Mouse (Mus musculus) limb, embryonic 12.5 days (tissue): Measurements from ENCODE around the gene Dok5. TPM values are rescaled to one million over a fixed set of nuclear protein-coding genes. Genes with fewer than 3 reads are reported as not detected.

ENCODE experiments used
- ATAC-seq: fragments of 200-750 bp; cut with Nextera tagmentation; 2 replicates; pipeline ENCODE4 v1.8.0; 2017; ENCODE audit warnings: low read depth, moderate TSS enrichment; ENCODE audit not compliant: insufficient number of reproducible peaks, insufficient read depth, low FRiP score, low TSS enrichment
- H3K27ac ChIP-seq: fragments of 300-500 bp; sonication (generic); 2 replicates; pipeline ENCODE4 v1.5.1; 2016; ENCODE audit warnings: mild to moderate bottlenecking, moderate library complexity
- H3K27me3 ChIP-seq: fragments of 300-500 bp; sonication (generic); 2 replicates; pipeline ENCODE4 v1.6.1; 2016; ENCODE audit warnings: mild to moderate bottlenecking, moderate library complexity
- H3K36me3 ChIP-seq: fragments of 300-500 bp; sonication (generic); 2 replicates; pipeline ENCODE4 v1.6.1; 2016; ENCODE audit warnings: mild to moderate bottlenecking, moderate library complexity
- H3K4me1 ChIP-seq: fragments of 300-500 bp; sonication (generic); replicated peaks from 2 replicates; pipeline ENCODE4 v1.6.1; 2016
- H3K4me2 ChIP-seq: fragments of 300-500 bp; sonication (generic); 2 replicates; pipeline ENCODE4 v1.6.1; 2016; ENCODE audit warnings: mild to moderate bottlenecking, moderate library complexity
- H3K4me3 ChIP-seq: fragments of 300-500 bp; sonication (generic); replicated peaks from 2 replicates; pipeline ENCODE4 v1.5.1; 2016; ENCODE audit warnings: mild to moderate bottlenecking
- H3K9ac ChIP-seq: fragments of 300-500 bp; sonication (generic); replicated peaks from 2 replicates; pipeline ENCODE4 v1.6.1; 2016; ENCODE audit warnings: mild to moderate bottlenecking, moderate library complexity
- H3K9me3 ChIP-seq: fragments of 300-500 bp; sonication (generic); 2 replicates; pipeline ENCODE4 v1.6.1; 2016; ENCODE audit warnings: mild to moderate bottlenecking, moderate library complexity
- WGBS: fragments of 180-500 bp; shearing (Covaris S2); methylation state at CpG from one replicate; pipeline ENCODE4 v1.1.7; 2016; 5-methylcytosine and 5-hydroxymethylcytosine counted together
- polyA plus RNA-seq: library from polyadenylated mRNA; unstranded; fragments of >200 nt; fragmentation: Nextera tagmentation; extraction: Ambion mirVana; gene quantifications from 2 replicates; pipeline ENCODE4 v1.2.1, GENCODE M21; 2016

Gene Dok5
- polyA plus RNA-seq = 3.1 and 4.9 TPM in 2 replicates

GRCm38 (mm10) chr2:170731632-170732561 is at the start of gene Dok5:
Gene Dok5, plus strand, starts transcription at chr2:170731807.
- Histone ChIP-seq H3K27ac (no peak within 1 kb of the TSS), H3K9ac (peak within 1 kb of the TSS; percentile 53), H3K4me1 (0 out of 2 replicates have a peak, but pooled peaks cover 6% of the 10 kb centered on the region), H3K4me2 (peak within 1 kb of the TSS; percentile 96), H3K36me3 (no peaks in the 10 kb centered on the region), H3K4me3 (peak within 1 kb of the TSS; percentile 58), H3K9me3 (0 out of 2 replicates have a peak, but pooled peaks cover 3% of the 10 kb centered on the region), H3K27me3 (peaks cover 35% of the 10 kb centered on the region)
- ATAC-seq = peak; percentile 61
- WGBS = 2% methylated on average over 50 of the region's 53 CpGs

- no peaks in the 10 kb centered on the region for H3K9me3 ChIP-seq
- ATAC-seq = no peak
- H3K27ac ChIP-seq = no peak overlapping the region
- no peak overlapping the region for H3K4me2 ChIP-seq
- H3K4me1 ChIP-seq = no peaks in the 10 kb centered on the region
- no peaks in the 10 kb centered on the region for H3K27me3 ChIP-seq
- no peak overlapping the region for H3K9ac ChIP-seq
- H3K36me3 ChIP-seq = no peaks in the 10 kb centered on the region
- no peak overlapping the region for H3K4me3 ChIP-seq
- WGBS = 83% methylated on average over 2 of the region's 2 CpGs
Observed at GRCm38 (mm10) chr2:170683385-170683784, 48.2 kb upstream of the Dok5 start.

- no peak for ATAC-seq
- Histone ChIP-seq H3K9me3 (no peaks in the 10 kb centered on the region), H3K4me2 (no peak overlapping the region), H3K4me3 (no peak overlapping the region), H3K9ac (no peak overlapping the region), H3K27ac (no peak overlapping the region), H3K4me1 (no peaks in the 10 kb centered on the region), H3K27me3 (no peaks in the 10 kb centered on the region; the same call in 1 of the 2 replicates), H3K36me3 (no peaks in the 10 kb centered on the region)
- WGBS = 86% methylated on average over 23 of the region's 23 CpGs
Observed at GRCm38 (mm10) chr2:170695071-170695936, 36.3 kb upstream of the Dok5 start.

- H3K27ac ChIP-seq = no peak overlapping the region
- H3K9me3 ChIP-seq = no peaks in the 10 kb centered on the region
- H3K36me3 ChIP-seq = no peaks in the 10 kb centered on the region
- H3K27me3 ChIP-seq = no peaks in the 10 kb centered on the region; the same call in 1 of the 2 replicates
- ATAC-seq = no peak
- H3K4me2 ChIP-seq = no peak overlapping the region
- no peaks in the 10 kb centered on the region for H3K4me1 ChIP-seq
- 74% methylated on average over 14 of the region's 14 CpGs for WGBS
- H3K9ac ChIP-seq = no peak overlapping the region
- no peak overlapping the region for H3K4me3 ChIP-seq
Observed at GRCm38 (mm10) chr2:170695937-170696510, 35.6 kb upstream of the Dok5 start.

- H3K9me3 ChIP-seq = no peaks in the 10 kb centered on the region
- H3K27ac ChIP-seq = no peak overlapping the region
- H3K4me1 ChIP-seq = no peaks in the 10 kb centered on the region
- H3K9ac ChIP-seq = no peak overlapping the region
- H3K36me3 ChIP-seq = no peaks in the 10 kb centered on the region
- H3K27me3 ChIP-seq = no peaks in the 10 kb centered on the region
- no peak overlapping the region for H3K4me2 ChIP-seq
- no peak overlapping the region for H3K4me3 ChIP-seq
- WGBS = 86% methylated on average over 4 of the region's 4 CpGs
- ATAC-seq = no peak
Observed at GRCm38 (mm10) chr2:170700471-170700870, 31.1 kb upstream of the Dok5 start.

- Histone ChIP-seq H3K9ac (no peak overlapping the region), H3K27me3 (no peaks in the 10 kb centered on the region), H3K4me3 (no peak overlapping the region), H3K9me3 (0 out of 2 replicates have a peak, but pooled peaks cover 2% of the 10 kb centered on the region), H3K4me2 (no peak overlapping the region), H3K4me1 (no peaks in the 10 kb centered on the region), H3K27ac (no peak overlapping the region), H3K36me3 (no peaks in the 10 kb centered on the region)
- WGBS = 77% methylated on average over 4 of the region's 4 CpGs
- no peak for ATAC-seq
Observed at GRCm38 (mm10) chr2:170706488-170706887, 25.1 kb upstream of the Dok5 start.

- Histone ChIP-seq H3K9me3 (0 out of 2 replicates have a peak, but pooled peaks cover 2% of the 10 kb centered on the region), H3K27me3 (no peaks in the 10 kb centered on the region), H3K4me3 (no peak overlapping the region), H3K27ac (no peak overlapping the region), H3K9ac (no peak overlapping the region), H3K36me3 (no peaks in the 10 kb centered on the region), H3K4me2 (no peak overlapping the region), H3K4me1 (no peaks in the 10 kb centered on the region)
- ATAC-seq = no peak
- WGBS = 81% methylated on average over 3 of the region's 3 CpGs
Observed at GRCm38 (mm10) chr2:170707672-170708071, 23.9 kb upstream of the Dok5 start.

- no peak overlapping the region for H3K27ac ChIP-seq
- WGBS = 64% methylated on average over 9 of the region's 9 CpGs
- no peaks in the 10 kb centered on the region for H3K4me1 ChIP-seq
- no peak overlapping the region for H3K4me2 ChIP-seq
- H3K9ac ChIP-seq = no peak overlapping the region
- no peak for ATAC-seq
- H3K9me3 ChIP-seq = 0 out of 2 replicates have a peak, but pooled peaks cover 2% of the 10 kb centered on the region
- no peaks in the 10 kb centered on the region for H3K36me3 ChIP-seq
- no peaks in the 10 kb centered on the region for H3K27me3 ChIP-seq
- H3K4me3 ChIP-seq = no peak overlapping the region
Observed at GRCm38 (mm10) chr2:170708901-170709300, 22.7 kb upstream of the Dok5 start.

GRCm38 (mm10) chr2:170712658-170713285 is 18.8 kb upstream of the Dok5 start:
- Histone ChIP-seq H3K9ac (no peak overlapping the region), H3K4me2 (no peak overlapping the region), H3K9me3 (no peaks in the 10 kb centered on the region), H3K27me3 (no peaks in the 10 kb centered on the region), H3K4me3 (no peak overlapping the region), H3K4me1 (no peaks in the 10 kb centered on the region), H3K36me3 (no peaks in the 10 kb centered on the region), H3K27ac (no peak overlapping the region)
- WGBS = 68% methylated on average over 11 of the region's 11 CpGs
- no peak for ATAC-seq

GRCm38 (mm10) chr2:170720386-170720785 is 11.2 kb upstream of the Dok5 start:
- ATAC-seq = no peak

More at GRCm38 (mm10) chr2:170720386-170720785, 11.2 kb upstream of the Dok5 start:
- H3K36me3 ChIP-seq = no peaks in the 10 kb centered on the region
- H3K4me2 ChIP-seq = no peak overlapping the region
- H3K4me1 ChIP-seq = peaks cover 7% of the 10 kb centered on the region; the same call in 1 of the 2 replicates
- H3K27ac ChIP-seq = no peak overlapping the region
- 28% methylated on average over 4 of the region's 4 CpGs for WGBS
- no peak overlapping the region for H3K4me3 ChIP-seq
- no peak overlapping the region for H3K9ac ChIP-seq
- H3K27me3 ChIP-seq = no peaks in the 10 kb centered on the region
- H3K9me3 ChIP-seq = no peaks in the 10 kb centered on the region
